16 mouse cellular contexts compared by ENCODE assay signal in the genomic region with DNA sequence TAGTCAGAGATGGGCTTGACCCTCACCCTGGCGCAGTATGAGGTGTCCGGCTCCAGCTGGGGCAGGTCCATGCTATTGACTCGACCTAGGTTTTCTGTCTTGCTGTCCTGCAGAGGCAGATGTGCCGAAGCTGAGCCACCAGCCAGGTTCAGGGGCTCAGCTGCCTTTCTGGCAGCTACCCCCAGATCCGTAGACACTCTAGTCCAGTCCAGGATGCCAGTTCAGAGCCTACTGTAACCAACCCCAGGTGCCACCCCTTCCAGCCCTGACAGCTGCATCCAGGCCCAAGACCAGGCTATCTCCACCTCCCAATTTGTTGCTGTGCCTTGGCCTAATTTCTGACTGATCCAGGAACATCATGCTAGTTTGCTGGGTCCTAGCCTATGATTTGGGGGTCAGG.
"Had no signal": no experiment of that assay in that cellular context is flagged by ENCODE, and none has a peak within 500 bp of the region (broad histone marks: within the 10 kb centered on the region; RNA-seq: fewer than 3 reads in every experiment).

No protein-coding gene starts in this region.

- H3K9me3 ChIP-seq: neural tube, embryonic 12.5 days; neural tube, embryonic 13.5 days; neural tube, embryonic 15.5 days; stomach, embryonic 15.5 days had no signal

- H3K4me3 ChIP-seq: neural tube, embryonic 12.5 days; neural tube, embryonic 13.5 days; neural tube, embryonic 15.5 days; stomach, embryonic 15.5 days had no signal

- H3K4me1 ChIP-seq: neural tube, embryonic 12.5 days; neural tube, embryonic 13.5 days; stomach, embryonic 15.5 days had no signal

- H3K27me3 ChIP-seq: neural tube, embryonic 12.5 days; neural tube, embryonic 13.5 days; neural tube, embryonic 15.5 days; stomach, embryonic 15.5 days had no signal

- DNase-seq: retina, postnatal 1 day; right cerebral cortex, adult 18-20 months; right cerebral cortex, postnatal 14 days; right cerebral cortex, postnatal 25 days; right cerebral cortex, postnatal 4 days; thymus, adult 18-20 months; thymus, adult 2 months; thymus, postnatal 14 days; thymus, postnatal 25 days; thymus, postnatal 36 days; thymus, postnatal 4 days had no signal

- H3K27ac ChIP-seq: neural tube, embryonic 12.5 days; neural tube, embryonic 13.5 days; neural tube, embryonic 15.5 days; stomach, embryonic 15.5 days; stomach, postnatal 0 days had no signal

- H3K36me3 ChIP-seq: neural tube, embryonic 12.5 days; neural tube, embryonic 13.5 days; neural tube, embryonic 15.5 days; stomach, embryonic 15.5 days had no signal
